Mouse (Mus musculus): ENCODE measurements at regions not wholly inside any gene's neighbourhood (a gene's known extent, or its start where the extent isn't known, plus 50 kb on each side); places are given as distances from the start of the nearest gene placed in this dataset.
A peak's percentile ranks its signal among the peaks of the same experiment; 100 is the strongest.

- no peaks in the 10 kb centered on the region for H3K36me3 ChIP-seq
- WGBS = 84% methylated on average over 9 of the region's 9 CpGs
- no peak overlapping the region for H3K4me3 ChIP-seq
- H3K27me3 ChIP-seq (ENCODE audit: low read depth, poor library complexity, severe bottlenecking) = no peaks in the 10 kb centered on the region
- H3K27ac ChIP-seq = no peak overlapping the region
- H3K9me3 ChIP-seq (replicated peaks) = no peaks in the 10 kb centered on the region
- peaks cover 13% of the 10 kb centered on the region; the same call in 1 of the 2 replicates for H3K4me1 ChIP-seq
- DNase-seq (ENCODE audit: low spot score) = no peak
Measured at GRCm38 (mm10) chr14:47911546-47912545, 208.8 kb upstream of the Peli2 start.

GRCm38 (mm10) chr14:47915621-47916020 is 205.0 kb upstream of the Peli2 start:
- H3K36me3 ChIP-seq = no peaks in the 10 kb centered on the region
- peaks cover 12% of the 10 kb centered on the region; the same call in 1 of the 2 replicates for H3K4me1 ChIP-seq
- no peaks in the 10 kb centered on the region for H3K9me3 ChIP-seq (replicated peaks)
- 0 out of 2 replicates have a peak overlapping the region, but pooled peaks have one; percentile 48 for H3K27ac ChIP-seq
- 95% methylated on average over 1 of the region's 1 CpGs for WGBS
- no peak overlapping the region for H3K4me3 ChIP-seq
- no peaks in the 10 kb centered on the region for H3K27me3 ChIP-seq (ENCODE audit: low read depth, poor library complexity, severe bottlenecking)
- no peak for DNase-seq (ENCODE audit: low spot score)

GRCm38 (mm10) chr14:47920638-47921347 is 199.8 kb upstream of the Peli2 start:
- Histone ChIP-seq H3K9me3 (replicated peaks) (no peaks in the 10 kb centered on the region), H3K27me3 (ENCODE audit: low read depth, poor library complexity, severe bottlenecking) (no peaks in the 10 kb centered on the region)
- WGBS = 93% methylated on average over 9 of the region's 9 CpGs

GRCm38 (mm10) chr14:47921811-47922277 is 198.8 kb upstream of the Peli2 start:
- no peaks in the 10 kb centered on the region for H3K27me3 ChIP-seq (ENCODE audit: low read depth, poor library complexity, severe bottlenecking)
- no peak overlapping the region for H3K4me3 ChIP-seq
- H3K36me3 ChIP-seq = no peaks in the 10 kb centered on the region
- no peak overlapping the region for H3K27ac ChIP-seq
- no peaks in the 10 kb centered on the region for H3K9me3 ChIP-seq (replicated peaks)
- peaks cover 10% of the 10 kb centered on the region for H3K4me1 ChIP-seq
- 35% methylated on average over 10 of the region's 10 CpGs for WGBS
- peak; percentile 40 for DNase-seq (ENCODE audit: low spot score)

More at GRCm38 (mm10) chr14:47920638-47921347, 199.8 kb upstream of the Peli2 start:
- no peak overlapping the region for H3K27ac ChIP-seq
- H3K36me3 ChIP-seq = no peaks in the 10 kb centered on the region
- DNase-seq (ENCODE audit: low spot score) = no peak
- H3K4me3 ChIP-seq = no peak overlapping the region
- peaks cover 10% of the 10 kb centered on the region for H3K4me1 ChIP-seq

GRCm38 (mm10) chr14:47926416-47926815 is 194.2 kb upstream of the Peli2 start:
- Histone ChIP-seq H3K27ac (no peak overlapping the region), H3K9me3 (replicated peaks) (no peaks in the 10 kb centered on the region), H3K36me3 (no peaks in the 10 kb centered on the region), H3K4me3 (no peak overlapping the region), H3K4me1 (peaks cover 7% of the 10 kb centered on the region), H3K27me3 (ENCODE audit: low read depth, poor library complexity, severe bottlenecking) (no peaks in the 10 kb centered on the region)
- WGBS = 95% methylated on average over 3 of the region's 3 CpGs
- DNase-seq (ENCODE audit: low spot score) = no peak

GRCm38 (mm10) chr14:47935401-47935800 is 185.2 kb upstream of the Peli2 start:
- no peaks in the 10 kb centered on the region for H3K4me1 ChIP-seq
- WGBS = 96% methylated on average over 6 of the region's 6 CpGs
- no peaks in the 10 kb centered on the region for H3K9me3 ChIP-seq (replicated peaks)
- H3K27ac ChIP-seq = no peak overlapping the region
- H3K36me3 ChIP-seq = no peaks in the 10 kb centered on the region
- H3K4me3 ChIP-seq = no peak overlapping the region
- H3K27me3 ChIP-seq (ENCODE audit: low read depth, poor library complexity, severe bottlenecking) = no peaks in the 10 kb centered on the region
- no peak for DNase-seq (ENCODE audit: low spot score)

GRCm38 (mm10) chr14:47937081-47937651 is 183.5 kb upstream of the Peli2 start:
- 89% methylated on average over 7 of the region's 7 CpGs for WGBS
- Histone ChIP-seq H3K9me3 (replicated peaks) (no peaks in the 10 kb centered on the region), H3K36me3 (no peaks in the 10 kb centered on the region), H3K27ac (no peak overlapping the region), H3K4me3 (no peak overlapping the region), H3K4me1 (no peaks in the 10 kb centered on the region), H3K27me3 (ENCODE audit: low read depth, poor library complexity, severe bottlenecking) (no peaks in the 10 kb centered on the region)
- DNase-seq (ENCODE audit: low spot score) = no peak

GRCm38 (mm10) chr14:47939781-47940590 is 180.6 kb upstream of the Peli2 start:
- Histone ChIP-seq H3K9me3 (replicated peaks) (no peaks in the 10 kb centered on the region), H3K27ac (no peak overlapping the region), H3K36me3 (no peaks in the 10 kb centered on the region), H3K4me1 (no peaks in the 10 kb centered on the region), H3K4me3 (no peak overlapping the region), H3K27me3 (ENCODE audit: low read depth, poor library complexity, severe bottlenecking) (no peaks in the 10 kb centered on the region)
- DNase-seq (ENCODE audit: low spot score) = peak; percentile 15
- WGBS = 60% methylated on average over 7 of the region's 7 CpGs

- no peak for DNase-seq (ENCODE audit: low spot score)
- H3K4me1 ChIP-seq = no peaks in the 10 kb centered on the region
- H3K27me3 ChIP-seq (ENCODE audit: low read depth, poor library complexity, severe bottlenecking) = no peaks in the 10 kb centered on the region
Measured at GRCm38 (mm10) chr14:47942671-47943070, 178.0 kb upstream of the Peli2 start.

GRCm38 (mm10) chr14:47944595-47944994 is 176.0 kb upstream of the Peli2 start:
- Histone ChIP-seq H3K27me3 (ENCODE audit: low read depth, poor library complexity, severe bottlenecking) (no peaks in the 10 kb centered on the region), H3K36me3 (no peaks in the 10 kb centered on the region), H3K4me3 (no peak overlapping the region), H3K4me1 (no peaks in the 10 kb centered on the region), H3K9me3 (replicated peaks) (no peaks in the 10 kb centered on the region), H3K27ac (no peak overlapping the region)
- no peak for DNase-seq (ENCODE audit: low spot score)
- WGBS = 94% methylated on average over 1 of the region's 1 CpGs

More at GRCm38 (mm10) chr14:47942671-47943070, 178.0 kb upstream of the Peli2 start:
- Histone ChIP-seq H3K27ac (no peak overlapping the region), H3K4me3 (no peak overlapping the region), H3K36me3 (no peaks in the 10 kb centered on the region), H3K9me3 (replicated peaks) (no peaks in the 10 kb centered on the region)

- 84% methylated on average over 5 of the region's 5 CpGs for WGBS
- Histone ChIP-seq H3K36me3 (no peaks in the 10 kb centered on the region), H3K4me3 (no peak overlapping the region), H3K9me3 (replicated peaks) (no peaks in the 10 kb centered on the region), H3K27me3 (ENCODE audit: low read depth, poor library complexity, severe bottlenecking) (no peaks in the 10 kb centered on the region), H3K27ac (no peak overlapping the region), H3K4me1 (no peaks in the 10 kb centered on the region)
- DNase-seq (ENCODE audit: low spot score) = no peak
Measured at GRCm38 (mm10) chr14:47951041-47951440, 169.6 kb upstream of the Peli2 start.

- Histone ChIP-seq H3K36me3 (no peaks in the 10 kb centered on the region), H3K4me1 (peaks cover 8% of the 10 kb centered on the region; the same call in 1 of the 2 replicates), H3K27ac (no peak overlapping the region), H3K4me3 (no peak overlapping the region), H3K9me3 (replicated peaks) (no peaks in the 10 kb centered on the region), H3K27me3 (ENCODE audit: low read depth, poor library complexity, severe bottlenecking) (no peaks in the 10 kb centered on the region)
- WGBS = 91% methylated on average over 9 of the region's 9 CpGs
- DNase-seq (ENCODE audit: low spot score) = no peak
Measured at GRCm38 (mm10) chr14:47958171-47958570, 162.5 kb upstream of the Peli2 start.

Measured in limb, embryonic 10.5 days (tissue).